Mouse (Mus musculus) forebrain, embryonic 13.5 days (tissue): ENCODE measurements around the gene Adamts6. TPM values are rescaled to one million over a fixed set of nuclear protein-coding genes. Genes with fewer than 3 reads are reported as not detected.

Source experiments
- ATAC-seq: fragments of 200-750 bp; cut with Nextera tagmentation; 2 replicates; pipeline ENCODE4 v1.8.0; 2017
- H3K27ac ChIP-seq: fragments of 300-500 bp; sonication (generic); 2 replicates; pipeline ENCODE4 v1.5.1; 2015; ENCODE audit warnings: inconsistent platforms, mild to moderate bottlenecking, moderate library complexity
- H3K27me3 ChIP-seq: fragments of 300-500 bp; sonication (generic); 2 replicates; pipeline ENCODE4 v1.6.1; 2015; ENCODE audit warnings: mild to moderate bottlenecking, inconsistent platforms
- H3K36me3 ChIP-seq: fragments of 300-500 bp; sonication (generic); 2 replicates; pipeline ENCODE4 v1.6.1; 2015; ENCODE audit warnings: mild to moderate bottlenecking, inconsistent platforms; ENCODE audit not compliant: poor library complexity, severe bottlenecking
- H3K4me1 ChIP-seq: fragments of 300-500 bp; sonication (generic); 2 replicates; pipeline ENCODE4 v1.6.1; 2015; ENCODE audit warnings: inconsistent platforms
- H3K4me2 ChIP-seq: fragments of 300-500 bp; sonication (generic); 2 replicates; pipeline ENCODE4 v1.6.1; 2015; ENCODE audit warnings: inconsistent platforms, mild to moderate bottlenecking, moderate library complexity
- H3K4me3 ChIP-seq: fragments of 300-500 bp; sonication (generic); 2 replicates; pipeline ENCODE4 v1.5.1; 2015; ENCODE audit warnings: mild to moderate bottlenecking, inconsistent platforms
- H3K9ac ChIP-seq: fragments of 300-500 bp; sonication (generic); 2 replicates; pipeline ENCODE4 v1.6.1; 2015; ENCODE audit warnings: mild to moderate bottlenecking, inconsistent platforms
- H3K9me3 ChIP-seq: fragments of 300-500 bp; sonication (generic); replicated peaks from 2 replicates; pipeline ENCODE4 v1.6.1; 2016; ENCODE audit warnings: inconsistent platforms
- WGBS: fragments of 180-500 bp; shearing (Covaris S2); methylation state at CpG from one replicate; pipeline ENCODE4 v1.1.7; 2015; 5-methylcytosine and 5-hydroxymethylcytosine counted together
- polyA plus RNA-seq: library from polyadenylated mRNA; unstranded; fragments of >200 nt; fragmentation: Nextera tagmentation; extraction: Ambion mirVana; gene quantifications from 2 replicates; pipeline ENCODE4 v1.2.1, GENCODE M21; 2015

The Adamts6 gene
- polyA plus RNA-seq, 1 experiment from 2014 or later, result 2.8 TPM

DNA sequence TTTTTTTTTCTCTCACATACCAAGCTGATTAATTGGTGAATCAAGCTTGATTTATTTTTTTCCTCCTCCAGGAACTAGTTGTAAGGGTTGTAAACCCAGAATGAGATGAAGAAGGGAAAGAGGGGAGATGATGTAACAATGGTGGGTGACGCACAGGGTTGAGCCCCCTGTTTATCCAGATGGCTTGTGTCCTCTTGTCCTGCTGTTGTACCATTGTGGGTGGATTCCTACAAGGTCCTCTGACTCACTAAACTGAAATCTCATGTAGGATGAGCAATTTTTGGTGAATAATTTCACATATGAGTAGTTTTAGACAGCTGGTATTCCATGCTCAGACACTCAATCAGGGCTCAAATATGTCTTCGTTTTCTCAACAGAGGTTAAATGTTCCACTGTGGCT lies 233.9 kb downstream of the Adamts6 start:
- H3K27me3 ChIP-seq, result no peaks in the 10 kb centered on the region
- H3K4me1 ChIP-seq, result peaks cover 18% of the 10 kb centered on the region
- 94% methylated on average over 2 of the region's 2 CpGs for WGBS
- no peak overlapping the region for H3K4me3 ChIP-seq
- no peak overlapping the region for H3K9ac ChIP-seq
- no peaks in the 10 kb centered on the region for H3K9me3 ChIP-seq
- H3K4me2 ChIP-seq, result no peak overlapping the region
- H3K36me3 ChIP-seq, result no peaks in the 10 kb centered on the region
- no peak overlapping the region for H3K27ac ChIP-seq
- ATAC-seq, result no peak

DNA sequence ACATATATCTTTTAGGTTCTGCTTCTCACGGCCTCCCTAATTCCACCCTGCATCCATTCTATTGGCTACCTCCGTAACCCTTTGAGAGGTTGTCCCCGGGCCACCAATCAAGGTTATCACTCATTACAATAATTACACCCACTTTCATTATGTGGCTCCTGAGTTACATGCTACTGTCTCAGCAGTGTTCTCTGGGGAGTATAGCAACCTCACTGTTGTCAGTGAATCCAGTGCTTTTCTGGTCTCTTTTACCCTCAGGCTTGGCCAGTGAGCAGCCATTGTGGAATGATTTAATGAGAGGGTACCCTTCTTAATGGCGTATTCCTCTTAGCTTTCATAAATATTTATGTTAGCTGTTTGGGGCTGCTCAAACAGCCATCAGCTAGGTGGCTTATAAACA lies 238.0 kb downstream of the Adamts6 start:
- Histone ChIP-seq H3K9ac (no peak overlapping the region), H3K36me3 (no peaks in the 10 kb centered on the region), H3K9me3 (no peaks in the 10 kb centered on the region), H3K4me3 (no peak overlapping the region), H3K27ac (no peak overlapping the region), H3K4me2 (no peak overlapping the region), H3K27me3 (no peaks in the 10 kb centered on the region), H3K4me1 (no peaks in the 10 kb centered on the region)
- no peak for ATAC-seq
- 79% methylated on average over 4 of the region's 4 CpGs for WGBS

DNA sequence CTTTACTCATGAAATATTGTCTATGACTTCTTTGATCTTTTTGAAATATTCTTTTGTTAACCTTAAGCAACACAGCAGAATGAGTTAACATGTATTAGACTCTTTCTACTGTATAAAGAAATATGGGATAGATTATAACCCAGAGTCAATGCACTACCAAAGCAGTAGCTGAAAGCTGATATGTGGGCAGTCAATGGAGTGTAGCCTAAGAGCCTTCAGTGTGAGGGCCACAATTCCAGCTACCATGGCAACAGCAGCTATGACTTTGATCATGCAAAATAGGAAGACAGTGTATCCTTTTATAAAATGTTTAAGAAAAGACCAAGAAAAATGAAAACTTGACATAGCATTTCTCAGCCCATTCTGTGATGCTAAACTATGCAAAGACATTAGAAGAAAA lies 241.6 kb downstream of the Adamts6 start:
- Histone ChIP-seq H3K27me3 (no peaks in the 10 kb centered on the region), H3K9ac (no peak overlapping the region), H3K4me1 (no peaks in the 10 kb centered on the region), H3K4me3 (no peak overlapping the region), H3K36me3 (no peaks in the 10 kb centered on the region), H3K4me2 (no peak overlapping the region), H3K9me3 (no peaks in the 10 kb centered on the region), H3K27ac (no peak overlapping the region)
- no peak for ATAC-seq

DNA sequence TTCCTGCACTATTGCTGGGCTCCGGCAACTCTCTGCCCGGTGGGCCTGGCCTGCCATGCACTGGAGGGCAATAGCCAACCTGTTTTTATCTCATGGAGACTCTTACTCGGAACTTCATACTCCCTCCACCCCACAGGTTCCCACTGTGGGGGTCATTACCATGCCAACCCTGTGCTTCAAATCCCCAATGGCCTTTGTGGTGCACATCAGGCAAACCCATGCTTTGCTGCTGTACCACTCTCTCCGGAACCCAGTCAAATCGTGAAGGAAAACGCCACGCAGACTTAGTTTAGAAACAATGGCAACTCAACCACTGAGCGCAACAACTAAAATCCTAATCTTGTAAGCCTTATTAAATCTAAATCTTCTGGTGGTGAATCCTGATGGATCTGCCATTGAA lies 244.2 kb downstream of the Adamts6 start:
- Histone ChIP-seq H3K27me3 (no peaks in the 10 kb centered on the region), H3K4me1 (no peaks in the 10 kb centered on the region)

GRCm38 (mm10) chr13:104532723-104533122 lies 245.1 kb downstream of the Adamts6 start:
- 94% methylated on average over 7 of the region's 7 CpGs for WGBS
- Histone ChIP-seq H3K36me3 (no peaks in the 10 kb centered on the region), H3K9ac (no peak overlapping the region), H3K4me2 (no peak overlapping the region), H3K27ac (no peak overlapping the region), H3K9me3 (no peaks in the 10 kb centered on the region), H3K4me1 (no peaks in the 10 kb centered on the region), H3K4me3 (no peak overlapping the region), H3K27me3 (no peaks in the 10 kb centered on the region)
- no peak for ATAC-seq

More for the DNA sequence above, 244.2 kb downstream of the Adamts6 start:
- 88% methylated on average over 8 of the region's 8 CpGs for WGBS
- no peaks in the 10 kb centered on the region for H3K9me3 ChIP-seq
- H3K9ac ChIP-seq, result no peak overlapping the region
- H3K4me2 ChIP-seq, result no peak overlapping the region
- H3K36me3 ChIP-seq, result no peaks in the 10 kb centered on the region
- no peak overlapping the region for H3K27ac ChIP-seq
- no peak overlapping the region for H3K4me3 ChIP-seq
- no peak for ATAC-seq

- H3K4me2 ChIP-seq, result no peak overlapping the region
- H3K4me3 ChIP-seq, result no peak overlapping the region
- no peaks in the 10 kb centered on the region for H3K36me3 ChIP-seq
- no peak for ATAC-seq
- H3K27me3 ChIP-seq, result no peaks in the 10 kb centered on the region
- no peak overlapping the region for H3K27ac ChIP-seq
- H3K9me3 ChIP-seq, result no peaks in the 10 kb centered on the region
- 88% methylated on average over 7 of the region's 7 CpGs for WGBS
- H3K4me1 ChIP-seq, result no peaks in the 10 kb centered on the region
- H3K9ac ChIP-seq, result no peak overlapping the region
Measured at GRCm38 (mm10) chr13:104533806-104534495, 246.3 kb downstream of the Adamts6 start.

GRCm38 (mm10) chr13:104540861-104541398 lies 253.3 kb downstream of the Adamts6 start:
- Histone ChIP-seq H3K36me3 (no peaks in the 10 kb centered on the region), H3K27ac (no peak overlapping the region), H3K9ac (no peak overlapping the region), H3K4me2 (peak overlapping the region; percentile 19; the same call in 1 of the 2 replicates), H3K4me3 (no peak overlapping the region), H3K27me3 (no peaks in the 10 kb centered on the region), H3K4me1 (no peaks in the 10 kb centered on the region), H3K9me3 (no peaks in the 10 kb centered on the region)
- 23% methylated on average over 7 of the region's 7 CpGs for WGBS
- ATAC-seq, result peak; percentile 48; the same call in 1 of the 2 replicates

GRCm38 (mm10) chr13:104542123-104542758 lies 254.6 kb downstream of the Adamts6 start:
- WGBS, result 83% methylated on average over 10 of the region's 10 CpGs
- no peak for ATAC-seq

DNA sequence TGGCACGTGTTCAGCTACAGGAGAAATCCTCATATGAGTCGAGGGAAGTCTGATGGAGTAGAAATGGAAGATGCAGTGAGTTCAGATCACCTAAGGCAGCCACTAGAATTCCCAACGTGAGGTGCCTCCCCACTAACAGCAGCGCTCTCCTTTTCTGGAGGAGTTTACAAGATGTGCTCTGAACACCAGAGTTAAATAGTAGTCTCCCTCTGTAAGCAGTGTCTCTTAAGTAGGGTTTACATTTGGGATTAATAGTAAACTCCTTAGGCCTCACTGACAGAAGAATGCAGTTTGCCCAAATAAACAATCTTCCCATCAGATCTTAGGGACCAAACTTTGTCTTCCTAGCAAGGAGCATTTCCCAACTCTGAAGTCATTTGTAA lies 255.1 kb downstream of the Adamts6 start:
- no peak overlapping the region for H3K9ac ChIP-seq
- H3K27ac ChIP-seq, result no peak overlapping the region
- H3K4me2 ChIP-seq, result no peak overlapping the region
- no peaks in the 10 kb centered on the region for H3K9me3 ChIP-seq
- H3K4me3 ChIP-seq, result no peak overlapping the region
- ATAC-seq, result no peak
- WGBS, result 73% methylated on average over 4 of the region's 4 CpGs
- no peaks in the 10 kb centered on the region for H3K27me3 ChIP-seq
- H3K36me3 ChIP-seq, result no peaks in the 10 kb centered on the region
- no peaks in the 10 kb centered on the region for H3K4me1 ChIP-seq

More at GRCm38 (mm10) chr13:104542123-104542758, 254.6 kb downstream of the Adamts6 start:
- H3K4me1 ChIP-seq, result no peaks in the 10 kb centered on the region
- H3K4me2 ChIP-seq, result no peak overlapping the region
- H3K9me3 ChIP-seq, result no peaks in the 10 kb centered on the region
- H3K27me3 ChIP-seq, result no peaks in the 10 kb centered on the region
- no peak overlapping the region for H3K27ac ChIP-seq
- H3K36me3 ChIP-seq, result no peaks in the 10 kb centered on the region
- no peak overlapping the region for H3K9ac ChIP-seq
- H3K4me3 ChIP-seq, result no peak overlapping the region

Other genes with a start within 250 kb of the Adamts6 start
- 22.3 and 25.7 TPM in 2 replicates for gene Nln, start 178.2 kb upstream of the Adamts6 start, polyA plus RNA-seq
- 24.6 and 27.8 TPM in 2 replicates for gene Sgtb, start 178.1 kb upstream of the Adamts6 start, polyA plus RNA-seq
- gene Trappc13, start 109.4 kb upstream of the Adamts6 start, polyA plus RNA-seq, result 82.8 and 85.2 TPM in 2 replicates
- 28.4 and 33.9 TPM in 2 replicates for gene Trim23, start 109.0 kb upstream of the Adamts6 start, polyA plus RNA-seq
- gene Cenpk, start 59.2 kb upstream of the Adamts6 start, polyA plus RNA-seq, result 67.1 and 74.6 TPM in 2 replicates
- 13.6 and 14.3 TPM in 2 replicates for gene Ppwd1, start 59.0 kb upstream of the Adamts6 start, polyA plus RNA-seq